Mouse (Mus musculus) cerebellum, adult 2 months (tissue): ENCODE results near the gene Surf6. TPM values are rescaled to one million over a fixed set of nuclear protein-coding genes. Genes with fewer than 3 reads are reported as not detected.

Experiments
- DNase-seq, 2 experiments: peaks; one replicate each; pipeline ENCODE4 v3.0.0; 2021
- H3K27ac ChIP-seq: fragments of 200-500 bp; 2 replicates; pipeline ENCODE4 v1.5.1; 2012; ENCODE audit warnings: low read length, control low read depth, inconsistent platforms; ENCODE audit not compliant: insufficient read depth
- H3K27me3 ChIP-seq: fragments of 200-500 bp; 2 replicates; pipeline ENCODE4 v1.6.1; 2012; ENCODE audit warnings: inconsistent platforms, mild to moderate bottlenecking, low read length, moderate library complexity; ENCODE audit not compliant: control insufficient read depth, insufficient read depth
- H3K4me1 ChIP-seq: fragments of 200-500 bp; 2 replicates; pipeline ENCODE4 v1.6.1; 2011; ENCODE audit warnings: low read length; ENCODE audit not compliant: control insufficient read depth, insufficient read depth
- H3K4me3 ChIP-seq: fragments of 200-500 bp; replicated peaks from 2 replicates; pipeline ENCODE3; 2011; ENCODE audit warnings: mild to moderate bottlenecking, low read depth, low read length, control low read depth; ENCODE audit not compliant: insufficient read depth
- CTCF ChIP-seq: fragments of 200-500 bp; IDR thresholded peaks from 2 replicates; pipeline ENCODE4 v1.5.1; 2011; ENCODE audit warnings: low read depth, mild to moderate bottlenecking, control low read depth, low read length, moderate library complexity, borderline replicate concordance; ENCODE audit not compliant: insufficient read depth
- POLR2A ChIP-seq: fragments of 200-500 bp; IDR thresholded peaks from 2 replicates; pipeline ENCODE4 v1.6.1; 2011; ENCODE audit warnings: low read length, control low read depth, borderline replicate concordance; ENCODE audit not compliant: insufficient read depth
- whole genome bisulfite sequencing: fragments of 180-500 bp; shearing (Covaris S2); methylation state at CpG from one replicate; pipeline ENCODE4 v1.1.7; 2018; 5-methylcytosine and 5-hydroxymethylcytosine counted together
- polyA plus RNA-seq: library from polyadenylated mRNA; depleted of rRNA; stranded (reverse); fragments of >200 nt; gene quantifications from 2 replicates; pipeline ENCODE4 v1.2.3, GENCODE M21; 2012

Gene Surf6
- polyA plus RNA-seq, 1 experiment, result 24.0 TPM

DNA sequence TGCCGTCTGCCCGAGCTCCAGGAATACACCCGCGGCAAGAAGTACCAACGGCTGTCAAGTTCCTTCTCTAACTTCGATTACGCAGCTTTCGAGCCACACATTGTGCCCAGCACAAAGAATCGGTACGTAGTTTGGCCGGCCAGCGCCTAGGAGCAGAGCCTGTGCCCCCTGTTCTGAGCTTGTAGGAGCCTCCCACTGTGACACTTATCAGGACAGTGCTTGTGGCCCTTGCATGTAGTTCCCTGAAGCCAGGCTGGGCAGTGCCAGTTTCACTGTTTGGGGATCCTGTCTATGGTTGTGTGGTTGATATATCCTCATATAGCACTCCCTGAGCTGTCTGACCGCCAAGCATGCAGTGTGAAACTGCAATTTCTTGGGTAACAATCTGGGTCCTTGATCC is 14.1 kb upstream of the Surf6 start:
- H3K4me3 ChIP-seq, result peak overlapping the region; percentile 84
- no peaks in the 10 kb centered on the region for H3K27me3 ChIP-seq
- no peak for DNase-seq
- under 1% methylated on average over 13 of the region's 13 CpGs for WGBS
- peaks cover 12% of the 10 kb centered on the region for H3K4me1 ChIP-seq
- H3K27ac ChIP-seq, result peak overlapping the region; percentile 19; the same call in 1 of the 2 replicates
- TF ChIP-seq CTCF (no peak), POLR2A (no peak)

DNA sequence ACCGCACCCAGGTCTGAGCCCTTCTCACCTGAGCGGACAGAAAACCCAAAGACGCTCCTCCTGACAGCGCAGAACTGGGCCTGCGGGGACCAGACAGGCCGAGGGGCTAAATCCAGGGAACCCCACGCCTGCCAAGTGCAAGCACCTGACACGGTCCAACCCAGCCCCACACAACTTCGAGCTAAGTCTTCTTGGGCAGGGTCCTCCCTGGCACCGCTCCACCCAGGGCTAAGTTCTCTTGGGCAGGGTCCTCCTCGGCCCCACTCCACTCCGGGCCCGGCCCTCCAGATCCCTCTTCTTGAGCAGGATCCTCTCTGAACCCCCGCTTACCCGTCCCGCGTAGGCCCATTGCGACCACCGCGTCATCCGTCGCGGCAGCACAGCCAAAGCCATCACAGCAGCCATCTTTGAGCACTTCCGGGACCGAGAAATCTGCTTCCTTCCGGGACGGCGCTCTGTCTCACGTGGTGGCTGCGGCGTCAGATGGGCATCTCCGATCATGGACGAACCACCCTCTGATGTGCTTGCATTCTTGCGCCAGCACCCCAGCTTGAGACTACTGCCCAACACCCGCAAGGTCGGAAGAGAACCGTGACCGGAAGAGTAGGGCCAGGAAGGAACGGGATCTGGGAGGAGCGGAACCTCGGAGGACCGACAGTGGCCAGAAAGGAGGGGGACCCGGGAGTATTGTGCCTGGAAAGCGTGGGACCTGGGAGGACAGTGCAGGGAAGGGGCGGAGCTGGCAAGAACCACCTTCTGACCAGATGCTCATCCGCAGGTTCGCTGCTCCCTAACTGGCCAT is 13.4 kb upstream of the Surf6 start, which contains the start of the genes Surf2 and Surf1:
TSS of gene Surf2 (plus strand) at position 441 of the 802 bp plus-strand sequence.
TSS of gene Surf1 (minus strand) at position 604 of the 802 bp plus-strand sequence.
- peak within 1 kb of the TSS; percentile 84 for H3K4me3 ChIP-seq
- H3K27ac ChIP-seq, result peak within 1 kb of the TSS; percentile 39
- no peak for TF ChIP-seq CTCF
- peak; percentile 89 for TF ChIP-seq POLR2A
- H3K4me1 ChIP-seq, result peaks cover 12% of the 10 kb centered on the region
- DNase-seq, result peak; percentile 84 to 86
- H3K27me3 ChIP-seq, result no peaks in the 10 kb centered on the region
- WGBS, result 1% methylated on average over 47 of the region's 47 CpGs

DNA sequence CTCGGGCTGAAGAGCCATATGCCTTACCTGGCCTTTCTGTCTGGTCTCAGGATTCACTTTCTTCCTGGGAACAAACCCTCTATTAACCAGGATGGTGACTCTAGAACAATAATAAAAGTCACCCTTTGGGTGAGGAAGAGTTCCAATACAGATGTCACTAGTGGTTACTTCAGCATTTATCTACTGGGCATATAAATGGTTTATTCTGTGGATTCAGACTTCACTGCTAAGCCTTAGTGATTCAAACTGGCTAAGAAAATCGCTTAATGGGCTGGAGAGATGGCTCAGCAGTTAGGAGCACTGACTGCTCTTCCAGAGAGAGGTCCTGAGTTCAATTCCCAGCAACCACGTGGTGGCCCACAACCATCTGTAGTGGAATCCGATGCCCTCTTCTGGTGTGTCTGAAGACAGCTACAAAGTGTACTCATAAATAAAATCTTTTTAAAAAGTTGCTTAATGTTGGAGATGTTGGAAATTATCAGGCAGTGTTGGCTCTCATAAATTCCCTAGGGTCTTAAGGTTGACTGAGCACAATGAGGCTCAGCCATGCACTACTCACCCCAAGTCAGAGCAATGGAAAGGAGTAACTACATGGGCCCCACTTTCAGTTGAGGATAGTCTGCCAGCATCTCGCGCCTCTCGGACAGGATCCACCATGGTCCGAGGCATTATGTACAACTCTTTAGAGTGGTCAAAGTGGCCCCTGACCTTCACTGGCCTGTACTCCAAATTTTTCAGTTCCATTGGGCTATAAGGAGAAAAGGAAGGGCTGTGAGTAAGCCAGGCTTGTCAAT is 11.7 kb upstream of the Surf6 start:
- TF ChIP-seq CTCF (no peak), POLR2A (no peak)
- no peaks in the 10 kb centered on the region for H3K27me3 ChIP-seq
- WGBS, result 53% methylated on average over 8 of the region's 8 CpGs
- no peak overlapping the region for H3K27ac ChIP-seq
- H3K4me1 ChIP-seq, result peaks cover 12% of the 10 kb centered on the region
- DNase-seq, result no peak
- no peak overlapping the region for H3K4me3 ChIP-seq

DNA sequence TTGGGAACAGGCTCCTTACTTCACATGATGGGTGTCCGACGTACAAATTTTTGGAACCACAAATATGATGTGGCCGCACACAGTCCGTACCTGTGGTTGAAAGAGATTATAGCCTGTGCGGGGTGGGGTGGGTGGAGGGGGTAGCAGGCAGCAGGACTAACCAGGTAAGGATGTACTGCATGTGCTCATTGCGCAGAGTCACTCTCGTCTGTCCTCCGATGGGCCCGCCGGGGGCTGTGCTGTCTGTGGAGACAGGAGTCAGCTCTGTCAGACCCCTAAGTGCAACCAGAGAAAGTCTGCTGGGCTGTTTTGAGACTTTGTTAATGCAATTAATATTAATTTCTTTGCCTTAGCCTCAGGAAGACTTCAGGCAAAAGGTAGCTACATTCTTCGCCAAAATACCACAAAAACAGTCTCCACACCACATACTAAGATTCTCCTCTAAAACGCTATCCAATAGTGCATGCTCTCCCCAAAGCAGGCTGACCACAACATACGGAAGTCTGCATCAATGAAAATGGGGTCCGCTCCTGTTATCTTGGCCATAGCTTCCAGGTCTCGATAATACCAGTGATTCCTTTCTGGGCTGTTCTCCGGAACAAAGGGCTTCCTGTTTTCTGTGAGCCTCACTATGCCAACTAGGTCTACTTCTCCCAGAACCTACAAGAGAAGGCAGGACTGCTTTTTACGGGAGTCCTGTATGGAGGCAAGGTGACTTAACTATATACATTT is 10.9 kb upstream of the Surf6 start:
- Histone ChIP-seq H3K27ac (no peak overlapping the region), H3K4me1 (peaks cover 15% of the 10 kb centered on the region), H3K27me3 (no peaks in the 10 kb centered on the region), H3K4me3 (no peak overlapping the region)
- WGBS, result 80% methylated on average over 17 of the region's 17 CpGs
- TF ChIP-seq POLR2A (no peak), CTCF (no peak)
- no peak for DNase-seq

DNA sequence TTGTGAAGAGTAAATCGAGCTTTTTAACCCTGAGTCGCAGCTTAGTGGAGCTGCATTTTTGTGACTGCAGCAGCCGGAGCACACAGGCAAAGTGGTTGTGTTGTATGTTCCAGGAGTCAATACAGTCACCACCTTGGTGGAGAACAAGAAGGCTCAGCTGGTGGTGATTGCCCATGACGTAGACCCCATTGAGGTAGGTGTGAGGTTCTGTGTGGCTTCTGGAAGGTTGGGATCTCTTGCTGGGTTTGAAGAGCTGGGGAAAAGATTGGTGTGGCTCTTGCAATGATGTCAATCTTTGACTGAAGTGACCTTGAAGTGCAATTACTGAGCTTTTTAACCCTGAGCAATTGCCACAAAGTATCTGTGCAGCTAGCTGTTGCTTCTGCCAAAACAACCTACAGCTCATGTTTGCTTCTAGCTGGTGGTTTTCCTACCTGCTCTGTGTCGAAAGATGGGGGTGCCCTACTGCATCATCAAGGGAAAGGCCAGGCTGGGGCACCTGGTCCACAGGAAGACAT is 9.6 kb upstream of the Surf6 start:
- no peak for DNase-seq
- peaks cover 10% of the 10 kb centered on the region for H3K4me1 ChIP-seq
- no peaks in the 10 kb centered on the region for H3K27me3 ChIP-seq
- H3K4me3 ChIP-seq, result no peak overlapping the region
- WGBS, result 52% methylated on average over 5 of the region's 5 CpGs
- no peak overlapping the region for H3K27ac ChIP-seq
- TF ChIP-seq CTCF (no peak), POLR2A (no peak)

DNA sequence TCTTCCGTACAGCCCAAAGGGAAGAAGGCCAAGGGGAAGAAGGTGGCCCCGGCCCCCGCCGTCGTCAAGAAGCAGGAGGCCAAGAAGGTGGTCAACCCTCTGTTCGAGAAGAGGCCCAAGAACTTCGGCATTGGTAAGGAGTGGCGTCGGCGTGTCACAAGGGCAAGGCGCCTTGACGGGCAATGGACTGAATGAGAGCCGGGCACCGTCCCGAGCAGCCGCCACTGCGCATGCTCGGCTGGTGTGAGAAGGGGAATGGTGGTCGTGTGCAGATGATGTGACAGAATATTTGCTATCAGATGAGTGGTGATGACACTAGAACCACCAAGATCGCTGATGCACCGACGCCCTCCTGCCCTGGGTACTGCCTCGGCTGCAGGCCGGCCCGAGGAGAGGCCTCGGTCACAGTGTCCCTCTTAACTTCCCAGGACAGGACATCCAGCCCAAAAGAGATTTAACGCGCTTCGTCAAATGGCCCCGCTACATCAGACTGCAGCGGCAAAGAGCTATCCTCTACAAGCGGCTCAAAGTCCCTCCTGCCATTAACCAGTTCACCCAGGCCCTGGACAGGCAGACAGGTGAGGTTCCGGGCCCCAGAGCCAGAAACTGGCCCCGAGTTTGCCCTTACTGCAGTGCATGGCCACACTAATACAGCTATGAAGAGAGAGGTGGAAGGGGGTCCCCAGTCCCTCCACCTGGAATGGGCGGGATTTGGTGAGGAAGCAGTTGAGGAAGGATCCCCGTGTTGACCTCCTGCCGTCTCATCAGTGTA is 8.5 kb upstream of the Surf6 start:
- H3K27me3 ChIP-seq, result no peaks in the 10 kb centered on the region
- H3K4me3 ChIP-seq, result peak overlapping the region; percentile 74
- under 1% methylated on average over 37 of the region's 37 CpGs for WGBS
- no peak for DNase-seq
- H3K4me1 ChIP-seq, result peaks cover 6% of the 10 kb centered on the region
- H3K27ac ChIP-seq, result peak overlapping the region; percentile 42
- no peak for TF ChIP-seq CTCF
- no peak for TF ChIP-seq POLR2A
